Mouse (Mus musculus): Measurements from ENCODE around the gene Ubtd1.

- TF ChIP-seq EP300 (IDR thresholded peaks at IDR 0.05; ENCODE audit: insufficient read depth, low read depth, low read length) = no peak
- no peak for TF ChIP-seq POLR2A (IDR thresholded peaks at IDR 0.05; ENCODE audit: insufficient read depth, low read length)
- no peak for TF ChIP-seq CTCF (IDR thresholded peaks at IDR 0.05; ENCODE audit: low read depth, low read length)
Observed at GRCm38 (mm10) chr19:42016840-42017239, 35.3 kb downstream of the Ubtd1 start.

Data from ES-Bruce4 (cell line).